Mouse (Mus musculus): ENCODE data around the gene Rexo1. TPM values are rescaled to one million over a fixed set of nuclear protein-coding genes. Genes with fewer than 3 reads are reported as not detected.

Gene Rexo1
- polyA plus RNA-seq, 1 experiment, result 188 TPM

- H3K4me3 ChIP-seq (ENCODE audit: control insufficient read depth, insufficient read depth, low read length), result no peak overlapping the region
- H3K27ac ChIP-seq (ENCODE audit: control insufficient read depth, insufficient read depth, low read length), result no peak overlapping the region
- no peaks in the 10 kb centered on the region for H3K36me3 ChIP-seq (ENCODE audit: control insufficient read depth, insufficient read depth, low read length)
- no peak for TF ChIP-seq POLR2A (IDR thresholded peaks at IDR 0.05; ENCODE audit: control insufficient read depth, extremely low read depth, insufficient read depth, low read length, poor library complexity)
- TF ChIP-seq CTCF (IDR thresholded peaks at IDR 0.05; ENCODE audit: borderline replicate concordance, control insufficient read depth, extremely low read depth, insufficient read depth, low read length, poor library complexity), result no peak
- 96% methylated on average over 8 of the region's 8 CpGs for WGBS
- H3K27me3 ChIP-seq (ENCODE audit: control insufficient read depth, insufficient read depth, low read length), result no peaks in the 10 kb centered on the region
- H3K4me1 ChIP-seq (replicated peaks; ENCODE audit: control insufficient read depth, insufficient read depth, low read length), result peaks cover 41% of the 10 kb centered on the region
- DNase-seq, result no peak
These were observed 24.2 kb upstream of the Rexo1 start for GRCm38 (mm10) chr10:80585581-80585980.

GRCm38 (mm10) chr10:80584642-80585552 is 23.5 kb upstream of the Rexo1 start:
- Histone ChIP-seq H3K27ac (ENCODE audit: control insufficient read depth, insufficient read depth, low read length) (no peak overlapping the region), H3K4me3 (ENCODE audit: control insufficient read depth, insufficient read depth, low read length) (no peak overlapping the region), H3K4me1 (replicated peaks; ENCODE audit: control insufficient read depth, insufficient read depth, low read length) (peaks cover 39% of the 10 kb centered on the region), H3K36me3 (ENCODE audit: control insufficient read depth, insufficient read depth, low read length) (no peaks in the 10 kb centered on the region), H3K27me3 (ENCODE audit: control insufficient read depth, insufficient read depth, low read length) (no peaks in the 10 kb centered on the region)
- peak; percentile 58 for DNase-seq
- WGBS, result 55% methylated on average over 12 of the region's 12 CpGs
- TF ChIP-seq CTCF (IDR thresholded peaks at IDR 0.05; ENCODE audit: borderline replicate concordance, control insufficient read depth, extremely low read depth, insufficient read depth, low read length, poor library complexity) (no peak), POLR2A (IDR thresholded peaks at IDR 0.05; ENCODE audit: control insufficient read depth, extremely low read depth, insufficient read depth, low read length, poor library complexity) (no peak)

DNA sequence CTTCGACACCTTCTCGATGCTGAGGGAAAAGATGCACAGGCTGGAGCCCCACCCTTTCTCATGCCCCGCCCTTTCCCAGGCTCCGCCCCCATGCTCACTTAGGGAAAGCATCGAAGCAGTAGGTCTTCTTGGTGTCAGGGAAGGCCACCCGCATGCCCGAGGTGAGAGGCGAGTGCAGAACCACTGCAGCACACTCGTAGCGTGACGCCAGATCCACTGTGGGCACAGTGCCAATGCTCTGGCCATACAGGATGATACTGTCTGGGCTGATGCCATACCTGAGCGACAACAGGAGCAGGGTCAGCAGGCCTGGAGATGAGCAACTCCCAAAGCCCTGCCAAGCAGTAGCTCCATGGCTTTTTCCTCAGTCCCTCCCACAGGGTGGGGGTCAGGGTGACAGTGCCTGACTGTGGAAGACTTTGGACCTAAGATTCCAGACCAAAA is 22.7 kb upstream of the Rexo1 start:
- peaks cover 33% of the 10 kb centered on the region for H3K4me1 ChIP-seq (replicated peaks; ENCODE audit: control insufficient read depth, insufficient read depth, low read length)
- no peak for TF ChIP-seq CTCF (IDR thresholded peaks at IDR 0.05; ENCODE audit: borderline replicate concordance, control insufficient read depth, extremely low read depth, insufficient read depth, low read length, poor library complexity)
- no peak for TF ChIP-seq POLR2A (IDR thresholded peaks at IDR 0.05; ENCODE audit: control insufficient read depth, extremely low read depth, insufficient read depth, low read length, poor library complexity)
- H3K27me3 ChIP-seq (ENCODE audit: control insufficient read depth, insufficient read depth, low read length), result no peaks in the 10 kb centered on the region
- DNase-seq, result peak; percentile 16
- no peak overlapping the region for H3K27ac ChIP-seq (ENCODE audit: control insufficient read depth, insufficient read depth, low read length)
- 77% methylated on average over 12 of the region's 12 CpGs for WGBS
- no peak overlapping the region for H3K4me3 ChIP-seq (ENCODE audit: control insufficient read depth, insufficient read depth, low read length)
- no peaks in the 10 kb centered on the region for H3K36me3 ChIP-seq (ENCODE audit: control insufficient read depth, insufficient read depth, low read length)

GRCm38 (mm10) chr10:80583047-80583446 is 21.7 kb upstream of the Rexo1 start:
- no peak for DNase-seq
- H3K36me3 ChIP-seq (ENCODE audit: control insufficient read depth, insufficient read depth, low read length), result no peaks in the 10 kb centered on the region
- TF ChIP-seq CTCF (IDR thresholded peaks at IDR 0.05; ENCODE audit: borderline replicate concordance, control insufficient read depth, extremely low read depth, insufficient read depth, low read length, poor library complexity), result no peak
- no peak for TF ChIP-seq POLR2A (IDR thresholded peaks at IDR 0.05; ENCODE audit: control insufficient read depth, extremely low read depth, insufficient read depth, low read length, poor library complexity)
- 87% methylated on average over 5 of the region's 5 CpGs for WGBS
- H3K27me3 ChIP-seq (ENCODE audit: control insufficient read depth, insufficient read depth, low read length), result no peaks in the 10 kb centered on the region
- no peak overlapping the region for H3K27ac ChIP-seq (ENCODE audit: control insufficient read depth, insufficient read depth, low read length)
- no peak overlapping the region for H3K4me3 ChIP-seq (ENCODE audit: control insufficient read depth, insufficient read depth, low read length)
- H3K4me1 ChIP-seq (replicated peaks; ENCODE audit: control insufficient read depth, insufficient read depth, low read length), result peaks cover 32% of the 10 kb centered on the region

GRCm38 (mm10) chr10:80578911-80579310 is 17.6 kb upstream of the Rexo1 start:
- peak; percentile 72 for DNase-seq
- Histone ChIP-seq H3K36me3 (ENCODE audit: control insufficient read depth, insufficient read depth, low read length) (no peaks in the 10 kb centered on the region), H3K27ac (ENCODE audit: control insufficient read depth, insufficient read depth, low read length) (peak overlapping the region; percentile 58), H3K27me3 (ENCODE audit: control insufficient read depth, insufficient read depth, low read length) (no peaks in the 10 kb centered on the region), H3K4me3 (ENCODE audit: control insufficient read depth, insufficient read depth, low read length) (no peak overlapping the region), H3K4me1 (replicated peaks; ENCODE audit: control insufficient read depth, insufficient read depth, low read length) (peaks cover 32% of the 10 kb centered on the region)
- WGBS, result 11% methylated on average over 8 of the region's 8 CpGs
- TF ChIP-seq CTCF (IDR thresholded peaks at IDR 0.05; ENCODE audit: borderline replicate concordance, control insufficient read depth, extremely low read depth, insufficient read depth, low read length, poor library complexity) (peak; percentile 64; the same call in 1 of the 2 replicates), POLR2A (IDR thresholded peaks at IDR 0.05; ENCODE audit: control insufficient read depth, extremely low read depth, insufficient read depth, low read length, poor library complexity) (no peak)

DNA sequence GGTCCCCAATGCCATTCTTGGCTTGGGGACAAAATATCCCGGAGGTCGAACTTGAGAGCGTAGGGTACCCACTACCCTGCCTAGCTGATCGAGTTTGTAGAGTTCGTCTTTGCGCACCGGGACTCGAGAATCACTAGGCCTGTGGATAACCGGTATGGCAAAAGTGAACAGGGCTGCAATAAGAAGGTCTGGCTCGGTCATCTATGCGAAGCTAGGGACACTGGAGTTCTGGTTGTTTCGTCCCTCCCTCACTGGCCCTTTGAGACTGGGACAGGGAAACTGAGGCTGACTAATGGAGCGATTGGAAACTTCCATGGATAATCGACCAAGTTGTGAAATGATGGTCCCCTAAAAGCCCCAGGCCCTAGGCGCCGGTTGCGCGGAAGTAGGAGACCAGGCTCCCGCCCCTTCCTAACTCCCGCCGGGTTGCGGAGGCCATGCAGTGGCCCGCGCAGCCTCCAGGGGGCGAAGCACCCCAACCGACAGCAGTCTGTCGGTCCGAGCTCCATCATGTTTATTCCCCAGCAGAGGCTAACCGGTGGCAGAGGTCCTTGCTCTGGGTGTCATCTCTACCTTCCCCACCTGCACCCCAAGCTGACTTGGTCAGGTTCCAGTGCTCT is 16.9 kb upstream of the Rexo1 start:
- Histone ChIP-seq H3K27ac (ENCODE audit: control insufficient read depth, insufficient read depth, low read length) (peak overlapping the region; percentile 70), H3K36me3 (ENCODE audit: control insufficient read depth, insufficient read depth, low read length) (no peaks in the 10 kb centered on the region), H3K4me1 (replicated peaks; ENCODE audit: control insufficient read depth, insufficient read depth, low read length) (peaks cover 32% of the 10 kb centered on the region), H3K4me3 (ENCODE audit: control insufficient read depth, insufficient read depth, low read length) (peak overlapping the region; percentile 75), H3K27me3 (ENCODE audit: control insufficient read depth, insufficient read depth, low read length) (no peaks in the 10 kb centered on the region)
- peak; percentile 88 for DNase-seq
- under 1% methylated on average over 29 of the region's 29 CpGs for WGBS
- TF ChIP-seq POLR2A (IDR thresholded peaks at IDR 0.05; ENCODE audit: control insufficient read depth, extremely low read depth, insufficient read depth, low read length, poor library complexity) (peak; percentile 49; the same call in 1 of the 2 replicates), CTCF (IDR thresholded peaks at IDR 0.05; ENCODE audit: borderline replicate concordance, control insufficient read depth, extremely low read depth, insufficient read depth, low read length, poor library complexity) (peak; percentile 98)
